Mouse (Mus musculus) embryonic facial prominence, embryonic 10.5 days (tissue): ENCODE measurements around the gene Dscam. TPM values are rescaled to one million over a fixed set of nuclear protein-coding genes. Genes with fewer than 3 reads are reported as not detected.

Experiments
- DNase-seq: peaks from one replicate; pipeline ENCODE4 v3.0.0-alpha.2; 2017; ENCODE audit warnings: low spot score
- H3K27ac ChIP-seq: fragments of 300-500 bp; sonication (generic); replicated peaks from 2 replicates; pipeline ENCODE4 v1.5.1; 2016; ENCODE audit warnings: mild to moderate bottlenecking
- H3K27me3 ChIP-seq: fragments of 300-500 bp; sonication (generic); replicated peaks from 2 replicates; pipeline ENCODE4 v1.6.1; 2016; ENCODE audit warnings: low read depth, mild to moderate bottlenecking; ENCODE audit not compliant: poor library complexity, severe bottlenecking
- H3K36me3 ChIP-seq: fragments of 300-500 bp; sonication (generic); replicated peaks from 2 replicates; pipeline ENCODE4 v1.6.1; 2016; ENCODE audit warnings: mild to moderate bottlenecking, moderate library complexity
- H3K4me1 ChIP-seq: fragments of 300-500 bp; sonication (generic); 2 replicates; pipeline ENCODE4 v1.6.1; 2016
- H3K4me3 ChIP-seq: fragments of 300-500 bp; sonication (generic); 2 replicates; pipeline ENCODE4 v1.5.1; 2016; ENCODE audit warnings: mild to moderate bottlenecking, moderate library complexity
- H3K9me3 ChIP-seq: fragments of 300-500 bp; sonication (generic); 2 replicates; pipeline ENCODE4 v1.6.1; 2016; ENCODE audit warnings: mild to moderate bottlenecking
- WGBS: fragments of 180-500 bp; shearing (Covaris S2); methylation state at CpG from one replicate; pipeline ENCODE4 v1.1.7; 2016; 5-methylcytosine and 5-hydroxymethylcytosine counted together
- polyA plus RNA-seq: library from polyadenylated mRNA; unstranded; fragments of >200 nt; fragmentation: Nextera tagmentation; extraction: Ambion mirVana; gene quantifications from 2 replicates; pipeline ENCODE4 v1.2.1, GENCODE M21; 2016

Gene Dscam
- polyA plus RNA-seq, 1 experiment from 2014 or later: 0.25 TPM

- DNase-seq: no peak
These were observed 474.7 kb downstream of the Dscam start for GRCm38 (mm10) chr16:96695882-96696281.

DNA sequence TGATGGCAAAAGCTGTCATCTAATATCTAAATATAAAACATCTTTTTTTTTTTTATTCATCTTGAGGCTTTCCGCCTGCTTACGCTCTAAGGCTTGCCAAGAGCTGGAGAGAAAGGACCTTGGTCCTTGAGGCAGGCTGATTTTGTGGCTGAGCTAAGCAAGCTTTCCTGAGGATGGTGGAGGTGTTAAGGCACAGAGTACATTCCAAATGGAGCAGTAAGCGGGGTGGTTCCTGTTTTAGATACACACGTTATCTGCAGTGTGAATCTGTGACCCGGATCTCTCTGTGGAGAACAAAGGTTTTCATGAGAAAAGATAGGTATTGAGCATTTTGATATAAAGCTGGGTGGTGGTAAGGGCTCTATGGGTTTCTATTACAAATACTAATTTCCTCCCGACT is 479.0 kb downstream of the Dscam start:
- Histone ChIP-seq H3K9me3 (no peaks in the 10 kb centered on the region), H3K36me3 (no peaks in the 10 kb centered on the region), H3K27me3 (no peaks in the 10 kb centered on the region), H3K4me3 (no peak overlapping the region), H3K4me1 (peaks cover 8% of the 10 kb centered on the region), H3K27ac (no peak overlapping the region)
- 90% methylated on average over 6 of the region's 6 CpGs for WGBS
- DNase-seq: no peak

More at GRCm38 (mm10) chr16:96695882-96696281, 474.7 kb downstream of the Dscam start:
- Histone ChIP-seq H3K27ac (no peak overlapping the region), H3K4me3 (no peak overlapping the region), H3K9me3 (no peaks in the 10 kb centered on the region), H3K4me1 (peaks cover 4% of the 10 kb centered on the region; the same call in 1 of the 2 replicates), H3K27me3 (no peaks in the 10 kb centered on the region), H3K36me3 (no peaks in the 10 kb centered on the region)
- WGBS: 85% methylated on average over 4 of the region's 4 CpGs

GRCm38 (mm10) chr16:96690052-96690451 is 480.5 kb downstream of the Dscam start:
- H3K27me3 ChIP-seq: no peaks in the 10 kb centered on the region
- H3K4me3 ChIP-seq: no peak overlapping the region
- H3K9me3 ChIP-seq: no peaks in the 10 kb centered on the region
- DNase-seq: no peak
- peaks cover 8% of the 10 kb centered on the region for H3K4me1 ChIP-seq
- H3K36me3 ChIP-seq: no peaks in the 10 kb centered on the region
- no peak overlapping the region for H3K27ac ChIP-seq
- WGBS: 21% methylated on average over 2 of the region's 2 CpGs

GRCm38 (mm10) chr16:96689419-96689818 is 481.1 kb downstream of the Dscam start:
- H3K9me3 ChIP-seq: no peaks in the 10 kb centered on the region
- 38% methylated on average over 1 of the region's 1 CpGs for WGBS
- no peaks in the 10 kb centered on the region for H3K36me3 ChIP-seq
- DNase-seq: no peak
- peaks cover 8% of the 10 kb centered on the region for H3K4me1 ChIP-seq
- no peak overlapping the region for H3K4me3 ChIP-seq
- no peak overlapping the region for H3K27ac ChIP-seq
- no peaks in the 10 kb centered on the region for H3K27me3 ChIP-seq

DNA sequence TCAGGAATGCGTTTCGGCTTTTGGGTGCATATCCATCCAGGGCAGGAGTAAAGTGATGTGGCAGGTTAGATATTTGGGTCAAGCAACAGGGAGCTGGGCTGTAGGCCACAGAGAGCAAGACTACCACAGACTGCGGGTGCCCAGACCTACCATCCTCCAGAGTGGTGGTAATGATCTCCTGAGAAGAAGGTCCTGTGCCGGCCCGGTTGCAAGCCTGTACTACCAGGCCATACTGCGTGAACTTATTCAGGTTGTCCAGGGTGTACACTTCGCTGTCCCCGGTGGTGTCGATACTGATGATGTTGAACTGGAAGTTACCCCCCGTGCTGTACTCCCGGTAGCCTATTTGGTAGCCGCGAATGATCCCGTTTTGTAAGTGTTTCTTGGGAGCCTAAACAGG is 485.5 kb downstream of the Dscam start:
- H3K4me3 ChIP-seq: no peak overlapping the region
- H3K27me3 ChIP-seq: no peaks in the 10 kb centered on the region
- H3K4me1 ChIP-seq: peaks cover 2% of the 10 kb centered on the region; the same call in 1 of the 2 replicates
- H3K36me3 ChIP-seq: no peaks in the 10 kb centered on the region
- no peak overlapping the region for H3K27ac ChIP-seq
- WGBS: 94% methylated on average over 14 of the region's 14 CpGs
- DNase-seq: no peak
- no peaks in the 10 kb centered on the region for H3K9me3 ChIP-seq

- no peaks in the 10 kb centered on the region for H3K27me3 ChIP-seq
- H3K4me3 ChIP-seq: no peak overlapping the region
- no peak overlapping the region for H3K27ac ChIP-seq
- H3K9me3 ChIP-seq: no peaks in the 10 kb centered on the region
- WGBS: 22% methylated on average over 4 of the region's 4 CpGs
- peak; percentile 53 for DNase-seq
- no peaks in the 10 kb centered on the region for H3K36me3 ChIP-seq
- no peaks in the 10 kb centered on the region; the same call in 1 of the 2 replicates for H3K4me1 ChIP-seq
These were observed 486.0 kb downstream of the Dscam start for GRCm38 (mm10) chr16:96684581-96684980.

GRCm38 (mm10) chr16:96682289-96682972 is 488.1 kb downstream of the Dscam start:
- H3K4me1 ChIP-seq: no peaks in the 10 kb centered on the region
- H3K36me3 ChIP-seq: no peaks in the 10 kb centered on the region
- no peak overlapping the region for H3K4me3 ChIP-seq
- no peaks in the 10 kb centered on the region for H3K9me3 ChIP-seq
- no peak for DNase-seq
- 74% methylated on average over 5 of the region's 5 CpGs for WGBS
- no peaks in the 10 kb centered on the region for H3K27me3 ChIP-seq
- H3K27ac ChIP-seq: no peak overlapping the region

- no peaks in the 10 kb centered on the region for H3K4me1 ChIP-seq
- no peaks in the 10 kb centered on the region for H3K27me3 ChIP-seq
- no peak for DNase-seq
- H3K27ac ChIP-seq: no peak overlapping the region
- no peak overlapping the region for H3K4me3 ChIP-seq
- WGBS: 89% methylated on average over 8 of the region's 8 CpGs
- no peaks in the 10 kb centered on the region for H3K9me3 ChIP-seq
- H3K36me3 ChIP-seq: no peaks in the 10 kb centered on the region
These were observed 490.6 kb downstream of the Dscam start for GRCm38 (mm10) chr16:96679981-96680380.

- H3K4me3 ChIP-seq: no peak overlapping the region
- no peaks in the 10 kb centered on the region for H3K36me3 ChIP-seq
- H3K4me1 ChIP-seq: no peaks in the 10 kb centered on the region
- DNase-seq: no peak
- H3K27ac ChIP-seq: no peak overlapping the region
- WGBS: 85% methylated on average over 2 of the region's 2 CpGs
- H3K27me3 ChIP-seq: no peaks in the 10 kb centered on the region
- no peaks in the 10 kb centered on the region for H3K9me3 ChIP-seq
These were observed 493.1 kb downstream of the Dscam start for GRCm38 (mm10) chr16:96677471-96677870.

- DNase-seq: no peak
- no peak overlapping the region for H3K27ac ChIP-seq
- 72% methylated on average over 1 of the region's 1 CpGs for WGBS
- H3K9me3 ChIP-seq: no peaks in the 10 kb centered on the region
- no peaks in the 10 kb centered on the region for H3K36me3 ChIP-seq
- H3K27me3 ChIP-seq: peaks cover 4% of the 10 kb centered on the region; the same call in 1 of the 2 replicates
- no peaks in the 10 kb centered on the region for H3K4me1 ChIP-seq
- no peak overlapping the region for H3K4me3 ChIP-seq
These were observed 493.9 kb downstream of the Dscam start for GRCm38 (mm10) chr16:96676663-96677062.

GRCm38 (mm10) chr16:96673191-96673847 is 497.2 kb downstream of the Dscam start:
- DNase-seq: no peak
- 74% methylated on average over 25 of the region's 25 CpGs for WGBS

GRCm38 (mm10) chr16:96671603-96672374 is 498.8 kb downstream of the Dscam start:
- Histone ChIP-seq H3K4me1 (no peaks in the 10 kb centered on the region), H3K9me3 (no peaks in the 10 kb centered on the region), H3K36me3 (no peaks in the 10 kb centered on the region), H3K4me3 (no peak overlapping the region), H3K27me3 (peaks cover 4% of the 10 kb centered on the region; the same call in 1 of the 2 replicates), H3K27ac (no peak overlapping the region)
- WGBS: 64% methylated on average over 11 of the region's 11 CpGs
- peak; percentile 10 for DNase-seq

More at GRCm38 (mm10) chr16:96673191-96673847, 497.2 kb downstream of the Dscam start:
- no peaks in the 10 kb centered on the region for H3K9me3 ChIP-seq
- H3K27me3 ChIP-seq: peaks cover 4% of the 10 kb centered on the region; the same call in 1 of the 2 replicates
- H3K36me3 ChIP-seq: no peaks in the 10 kb centered on the region
- H3K27ac ChIP-seq: no peak overlapping the region
- no peaks in the 10 kb centered on the region for H3K4me1 ChIP-seq
- H3K4me3 ChIP-seq: no peak overlapping the region
